Mouse (Mus musculus): Measurements from ENCODE around the gene Aup1.

GRCm38 (mm10) chr6:83033249-83034185 lies 20.8 kb upstream of the Aup1 start, which contains the start of the genes Dok1 and Loxl3:
- no peak for TF ChIP-seq CTCF (IDR thresholded peaks at IDR 0.05; ENCODE audit: borderline replicate concordance, insufficient read depth, low read depth, low read length)
- no peak for TF ChIP-seq POLR2A (IDR thresholded peaks at IDR 0.05; ENCODE audit: borderline replicate concordance, insufficient read depth, low read length)
